Mouse (Mus musculus): ENCODE measurements around the gene Jhy. TPM values are rescaled to one million over a fixed set of nuclear protein-coding genes. Genes with fewer than 3 reads are reported as not detected.

Jhy gene
- total and polyA plus RNA-seq, 3 experiments, result not detected

- peak; percentile 35 for DNase-seq (ENCODE audit: low read depth, low spot score)
- peaks cover 0 to 6% of the 10 kb centered on the region in 2 experiments; a peak in 1 of 4 replicates for H3K36me3 ChIP-seq (ENCODE audit: control insufficient read depth in 1 of 2, insufficient read depth in 2 of 2, low read length in 2 of 2)
These were observed 33.3 kb upstream of the Jhy start for GRCm38 (mm10) chr9:40997116-40997779.

GRCm38 (mm10) chr9:40994075-40994474 is 30.2 kb upstream of the Jhy start:
- no peak overlapping the region for H3K9ac ChIP-seq (ENCODE audit: control insufficient read depth, low read depth, low read length, poor library complexity, severe bottlenecking)
- TF ChIP-seq USF2 (IDR thresholded peaks at IDR 0.05; ENCODE audit: borderline replicate concordance in 1 of 2, insufficient read depth in 1 of 2, low read depth in 1 of 2, low read length in 2 of 2), result no peak
- TF ChIP-seq GABPA (IDR thresholded peaks at IDR 0.05; ENCODE audit: low read depth, low read length), result no peak
- no peak for TF ChIP-seq ZNF384 (IDR thresholded peaks at IDR 0.05; ENCODE audit: low read depth, low read length)
- no peak overlapping the region for H3K4me3 ChIP-seq (ENCODE audit: control insufficient read depth in 1 of 2, insufficient read depth in 1 of 2, low read depth in 2 of 2, low read length in 2 of 2)
- no peaks in the 10 kb centered on the region for H3K9me3 ChIP-seq (replicated peaks; ENCODE audit: insufficient read depth, low read length)
- DNase-seq (ENCODE audit: low read depth, low spot score), result no peak
- no peak overlapping the region for H3K27ac ChIP-seq (ENCODE audit: control insufficient read depth, low read depth, low read length)
- H3K27me3 ChIP-seq (ENCODE audit: control insufficient read depth in 1 of 2, insufficient read depth in 2 of 2, low read length in 2 of 2), result no peaks in the 10 kb centered on the region
- H3K4me1 ChIP-seq (ENCODE audit: control insufficient read depth in 1 of 2, insufficient read depth in 2 of 2, low read length in 2 of 2), result peaks cover 0 to 17% of the 10 kb centered on the region in 2 experiments; a peak in 3 of 4 replicates
- peaks cover 0 to 6% of the 10 kb centered on the region in 2 experiments; a peak in 1 of 4 replicates for H3K36me3 ChIP-seq (ENCODE audit: control insufficient read depth in 1 of 2, insufficient read depth in 2 of 2, low read length in 2 of 2)
- H3K79me2 ChIP-seq (ENCODE audit: control insufficient read depth, insufficient read depth, low read length, poor library complexity), result no peaks in the 10 kb centered on the region

More at GRCm38 (mm10) chr9:40997116-40997779, 33.3 kb upstream of the Jhy start:
- peaks cover 0 to 17% of the 10 kb centered on the region in 2 experiments; a peak in 3 of 4 replicates for H3K4me1 ChIP-seq (ENCODE audit: control insufficient read depth in 1 of 2, insufficient read depth in 2 of 2, low read length in 2 of 2)
- no peaks in the 10 kb centered on the region for H3K9me3 ChIP-seq (replicated peaks; ENCODE audit: insufficient read depth, low read length)
- H3K4me3 ChIP-seq (ENCODE audit: control insufficient read depth in 1 of 2, insufficient read depth in 1 of 2, low read depth in 2 of 2, low read length in 2 of 2), result no peak overlapping the region
- H3K79me2 ChIP-seq (ENCODE audit: control insufficient read depth, insufficient read depth, low read length, poor library complexity), result no peaks in the 10 kb centered on the region
- no peak overlapping the region for H3K27ac ChIP-seq (ENCODE audit: control insufficient read depth, low read depth, low read length)
- no peak for TF ChIP-seq USF1 (IDR thresholded peaks at IDR 0.05; ENCODE audit: low read depth, low read length)
- no peak for TF ChIP-seq HCFC1 (IDR thresholded peaks at IDR 0.05; ENCODE audit: low read depth, low read length)
- TF ChIP-seq CHD2 (IDR thresholded peaks at IDR 0.05; ENCODE audit: low read length), result no peak
- no peak for TF ChIP-seq POLR2AphosphoS5 (IDR thresholded peaks at IDR 0.05; ENCODE audit: borderline replicate concordance, low read depth, low read length)
- no peak for TF ChIP-seq E2F4 (IDR thresholded peaks at IDR 0.05; ENCODE audit: borderline replicate concordance, low read depth, low read length)
- TF ChIP-seq ZNF384 (IDR thresholded peaks at IDR 0.05; ENCODE audit: low read depth, low read length), result peak; percentile 77
- no peaks in the 10 kb centered on the region for H3K27me3 ChIP-seq (ENCODE audit: control insufficient read depth in 1 of 2, insufficient read depth in 2 of 2, low read length in 2 of 2)
- no peak overlapping the region for H3K9ac ChIP-seq (ENCODE audit: control insufficient read depth, low read depth, low read length, poor library complexity, severe bottlenecking)

GRCm38 (mm10) chr9:40991511-40991910 is 27.6 kb upstream of the Jhy start:
- no peak overlapping the region for H3K9ac ChIP-seq (ENCODE audit: control insufficient read depth, low read depth, low read length, poor library complexity, severe bottlenecking)
- 0 out of 4 replicates have a peak, but pooled peaks cover 0 to 2% of the 10 kb centered on the region in 2 experiments for H3K36me3 ChIP-seq (ENCODE audit: control insufficient read depth in 1 of 2, insufficient read depth in 2 of 2, low read length in 2 of 2)
- no peak for TF ChIP-seq KAT2A (conservative IDR thresholded peaks at IDR 0.05; ENCODE audit: low read depth, low read length)
- no peak for TF ChIP-seq MYB (IDR thresholded peaks at IDR 0.05; ENCODE audit: low read depth, low read length)
- TF ChIP-seq CHD2 (IDR thresholded peaks at IDR 0.05; ENCODE audit: low read length), result no peak
- TF ChIP-seq BHLHE40 (IDR thresholded peaks at IDR 0.05; ENCODE audit: borderline replicate concordance, low read depth, low read length), result no peak
- no peak for TF ChIP-seq NRF1 (IDR thresholded peaks at IDR 0.05; ENCODE audit: insufficient read depth, low read depth, low read length, poor library complexity, severe bottlenecking)
- no peak for TF ChIP-seq MAX (IDR thresholded peaks at IDR 0.05; ENCODE audit: low read length)
- no peak for TF ChIP-seq ZC3H11A (IDR thresholded peaks at IDR 0.05; ENCODE audit: low read depth, low read length)
- TF ChIP-seq USF1 (IDR thresholded peaks at IDR 0.05; ENCODE audit: low read depth, low read length), result no peak
- TF ChIP-seq POLR2AphosphoS5 (IDR thresholded peaks at IDR 0.05; ENCODE audit: borderline replicate concordance, low read depth, low read length), result no peak
- no peak for TF ChIP-seq TBP (IDR thresholded peaks at IDR 0.05; ENCODE audit: low read depth, low read length)
- TF ChIP-seq RCOR1 (IDR thresholded peaks at IDR 0.05; ENCODE audit: low read depth, low read length), result no peak
- no peak for TF ChIP-seq EP300 (IDR thresholded peaks at IDR 0.05; ENCODE audit: low read depth in 1 of 2, low read length in 2 of 2)
- no peak for TF ChIP-seq MYC (IDR thresholded peaks at IDR 0.05; ENCODE audit: low read depth, low read length)
- no peak for TF ChIP-seq ZNF384 (IDR thresholded peaks at IDR 0.05; ENCODE audit: low read depth, low read length)
- no peak for TF ChIP-seq ELF1 (IDR thresholded peaks at IDR 0.05; ENCODE audit: low read depth, low read length)
- no peak for TF ChIP-seq ETS1 (IDR thresholded peaks at IDR 0.05; ENCODE audit: low read depth, low read length)
- no peak for TF ChIP-seq MAFK (IDR thresholded peaks at IDR 0.05; ENCODE audit: borderline replicate concordance, low read depth, low read length)
- no peak for TF ChIP-seq GABPA (IDR thresholded peaks at IDR 0.05; ENCODE audit: low read depth, low read length)
- peaks cover 0 to 9% of the 10 kb centered on the region in 2 experiments; a peak in 1 of 4 replicates for H3K4me1 ChIP-seq (ENCODE audit: control insufficient read depth in 1 of 2, insufficient read depth in 2 of 2, low read length in 2 of 2)
- no peak overlapping the region for H3K4me3 ChIP-seq (ENCODE audit: control insufficient read depth in 1 of 2, insufficient read depth in 1 of 2, low read depth in 2 of 2, low read length in 2 of 2)
- H3K27ac ChIP-seq (ENCODE audit: control insufficient read depth, low read depth, low read length), result no peak overlapping the region
- H3K9me3 ChIP-seq (replicated peaks; ENCODE audit: insufficient read depth, low read length), result no peaks in the 10 kb centered on the region
- no peaks in the 10 kb centered on the region for H3K79me2 ChIP-seq (ENCODE audit: control insufficient read depth, insufficient read depth, low read length, poor library complexity)
- DNase-seq (ENCODE audit: low read depth, low spot score), result no peak
- H3K27me3 ChIP-seq (ENCODE audit: control insufficient read depth in 1 of 2, insufficient read depth in 2 of 2, low read length in 2 of 2), result no peaks in the 10 kb centered on the region

Measured in MEL (cell line).